Mouse (Mus musculus): ENCODE results near the gene Armc6. TPM values are rescaled to one million over a fixed set of nuclear protein-coding genes. Genes with fewer than 3 reads are reported as not detected.

Armc6 gene
- total and polyA plus RNA-seq, 3 experiments, result 7.0 to 9.4 (median 8.4) TPM

GRCm38 (mm10) chr8:70227997-70228396 is 6.3 kb downstream of the Armc6 start:
- H3K27me3 ChIP-seq (ENCODE audit: control insufficient read depth, insufficient read depth, low read length), result no peaks in the 10 kb centered on the region
- no peak overlapping the region for H3K9ac ChIP-seq (ENCODE audit: low read depth, low read length)
- no peak overlapping the region for H3K4me3 ChIP-seq
- TF ChIP-seq CTCF (IDR thresholded peaks at IDR 0.05), result no peak
- TF ChIP-seq POLR2A (IDR thresholded peaks at IDR 0.05; ENCODE audit: insufficient read depth, low read depth, low read length), result no peak
- no peak for TF ChIP-seq EP300 (IDR thresholded peaks at IDR 0.05; ENCODE audit: insufficient read depth, low read depth, low read length)
- no peaks in the 10 kb centered on the region for H3K4me1 ChIP-seq (ENCODE audit: control insufficient read depth, insufficient read depth, low read length)
- no peaks in the 10 kb centered on the region for H3K36me3 ChIP-seq (ENCODE audit: control insufficient read depth, insufficient read depth, low read length)
- DNase-seq, result no peak
- H3K27ac ChIP-seq, result no peak overlapping the region
- 85% methylated on average over 4 of the region's 4 CpGs for WGBS
- H3K79me2 ChIP-seq (replicated peaks; ENCODE audit: control insufficient read depth, insufficient read depth, low read length), result no peaks in the 10 kb centered on the region
- intact Hi-C loops (cut with DNase I), result no loop called here

GRCm38 (mm10) chr8:70223341-70223740 is 10.9 kb downstream of the Armc6 start:
- no peak overlapping the region for H3K27ac ChIP-seq

GRCm38 (mm10) chr8:70222041-70222440 is 12.2 kb downstream of the Armc6 start:
- H3K27ac ChIP-seq, result no peak overlapping the region
- no peaks in the 10 kb centered on the region for H3K79me2 ChIP-seq (replicated peaks; ENCODE audit: control insufficient read depth, insufficient read depth, low read length)
- H3K36me3 ChIP-seq (ENCODE audit: control insufficient read depth, insufficient read depth, low read length), result no peaks in the 10 kb centered on the region
- no peak for DNase-seq
- intact Hi-C loops (cut with DNase I), result loop anchor here (2.0 to 5.0 kb wide), 3 partner anchors 21 to 135 kb away; no protein-coding TSS in a partner anchor
- no peak overlapping the region for H3K4me3 ChIP-seq
- H3K4me1 ChIP-seq (ENCODE audit: control insufficient read depth, insufficient read depth, low read length), result peaks cover 16% of the 10 kb centered on the region
- H3K27me3 ChIP-seq (ENCODE audit: control insufficient read depth, insufficient read depth, low read length), result no peaks in the 10 kb centered on the region
- TF ChIP-seq POLR2A (IDR thresholded peaks at IDR 0.05; ENCODE audit: insufficient read depth, low read depth, low read length) (no peak), EP300 (IDR thresholded peaks at IDR 0.05; ENCODE audit: insufficient read depth, low read depth, low read length) (no peak), CTCF (IDR thresholded peaks at IDR 0.05) (no peak)
- no peak overlapping the region for H3K9ac ChIP-seq (ENCODE audit: low read depth, low read length)
- 94% methylated on average over 12 of the region's 12 CpGs for WGBS

More at GRCm38 (mm10) chr8:70223341-70223740, 10.9 kb downstream of the Armc6 start:
- WGBS, result 37% methylated on average over 6 of the region's 6 CpGs
- H3K4me3 ChIP-seq, result no peak overlapping the region
- peaks cover 16% of the 10 kb centered on the region for H3K4me1 ChIP-seq (ENCODE audit: control insufficient read depth, insufficient read depth, low read length)
- no peaks in the 10 kb centered on the region for H3K36me3 ChIP-seq (ENCODE audit: control insufficient read depth, insufficient read depth, low read length)
- H3K9ac ChIP-seq (ENCODE audit: low read depth, low read length), result no peak overlapping the region
- no peaks in the 10 kb centered on the region for H3K79me2 ChIP-seq (replicated peaks; ENCODE audit: control insufficient read depth, insufficient read depth, low read length)
- TF ChIP-seq CTCF (IDR thresholded peaks at IDR 0.05), result peak; percentile 84
- no peak for TF ChIP-seq EP300 (IDR thresholded peaks at IDR 0.05; ENCODE audit: insufficient read depth, low read depth, low read length)
- intact Hi-C loops (cut with DNase I), result loop anchor here (1.0 to 5.0 kb wide), 4 partner anchors 23 to 136 kb away; no protein-coding TSS in a partner anchor
- no peaks in the 10 kb centered on the region for H3K27me3 ChIP-seq (ENCODE audit: control insufficient read depth, insufficient read depth, low read length)
- peak; percentile 50 to 70 for DNase-seq

- Histone ChIP-seq H3K79me2 (replicated peaks; ENCODE audit: control insufficient read depth, insufficient read depth, low read length) (no peaks in the 10 kb centered on the region), H3K27me3 (ENCODE audit: control insufficient read depth, insufficient read depth, low read length) (no peaks in the 10 kb centered on the region), H3K9ac (ENCODE audit: low read depth, low read length) (no peak overlapping the region), H3K4me1 (ENCODE audit: control insufficient read depth, insufficient read depth, low read length) (peaks cover 16% of the 10 kb centered on the region), H3K36me3 (ENCODE audit: control insufficient read depth, insufficient read depth, low read length) (no peaks in the 10 kb centered on the region), H3K4me3 (no peak overlapping the region), H3K27ac (peak overlapping the region; percentile 30; the same call in 1 of the 2 replicates)
- no peak for TF ChIP-seq CTCF (IDR thresholded peaks at IDR 0.05)
- TF ChIP-seq EP300 (IDR thresholded peaks at IDR 0.05; ENCODE audit: insufficient read depth, low read depth, low read length), result no peak
- no peak for TF ChIP-seq POLR2A (IDR thresholded peaks at IDR 0.05; ENCODE audit: insufficient read depth, low read depth, low read length)
- peak in 1 of 2 experiments; percentile 25 for DNase-seq
- intact Hi-C loops (cut with DNase I), result loop anchor here (5.0 kb wide), 2 partner anchors 44 to 134 kb away; no protein-coding TSS in a partner anchor
- 75% methylated on average over 3 of the region's 3 CpGs for WGBS
Measured at GRCm38 (mm10) chr8:70220911-70221310, 13.4 kb downstream of the Armc6 start.

DNA sequence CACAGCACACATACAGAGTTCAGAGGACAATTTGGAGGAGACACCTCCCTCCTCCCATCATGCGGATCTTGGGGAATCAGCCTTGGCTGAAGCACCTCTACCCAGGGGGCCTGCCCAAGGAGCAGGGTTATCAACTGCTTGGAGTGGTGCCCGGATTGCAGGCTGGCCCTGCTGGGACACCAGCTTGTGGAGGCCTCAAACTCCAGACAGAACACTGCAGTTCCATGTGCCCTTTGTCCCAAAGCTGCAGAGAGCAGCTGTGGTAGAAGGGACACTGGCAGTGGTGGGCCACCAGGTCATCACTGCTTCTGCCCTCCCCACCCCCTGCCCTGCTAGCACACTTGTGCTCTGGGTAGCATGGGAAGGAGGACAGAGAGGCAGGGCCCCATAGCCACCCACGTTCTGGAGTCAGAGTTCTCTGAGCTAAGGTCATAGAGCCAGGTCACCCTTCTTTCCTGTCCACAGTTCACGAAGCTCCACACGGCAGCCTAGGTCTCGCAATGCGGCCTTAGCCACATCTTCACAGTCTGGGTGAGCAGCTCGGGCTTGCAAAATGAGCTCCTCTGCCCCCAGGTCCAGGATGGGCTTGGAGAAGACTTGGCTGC is 13.9 kb downstream of the Armc6 start:
- H3K27me3 ChIP-seq (ENCODE audit: control insufficient read depth, insufficient read depth, low read length), result no peaks in the 10 kb centered on the region
- peaks cover 16% of the 10 kb centered on the region for H3K4me1 ChIP-seq (ENCODE audit: control insufficient read depth, insufficient read depth, low read length)
- H3K27ac ChIP-seq, result peak overlapping the region; percentile 30; the same call in 1 of the 2 replicates
- TF ChIP-seq POLR2A (IDR thresholded peaks at IDR 0.05; ENCODE audit: insufficient read depth, low read depth, low read length) (no peak), EP300 (IDR thresholded peaks at IDR 0.05; ENCODE audit: insufficient read depth, low read depth, low read length) (no peak), CTCF (IDR thresholded peaks at IDR 0.05) (no peak)
- H3K79me2 ChIP-seq (replicated peaks; ENCODE audit: control insufficient read depth, insufficient read depth, low read length), result no peaks in the 10 kb centered on the region
- WGBS, result 47% methylated on average over 8 of the region's 8 CpGs
- H3K9ac ChIP-seq (ENCODE audit: low read depth, low read length), result peak overlapping the region; percentile 21; the same call in 1 of the 2 replicates
- H3K36me3 ChIP-seq (ENCODE audit: control insufficient read depth, insufficient read depth, low read length), result no peaks in the 10 kb centered on the region
- intact Hi-C loops (cut with DNase I), result loop anchor here (5.0 kb wide), 2 partner anchors 43 to 133 kb away; no protein-coding TSS in a partner anchor
- peak; percentile 50 to 65 for DNase-seq
- H3K4me3 ChIP-seq, result no peak overlapping the region

- intact Hi-C loops (cut with DNase I), result no loop called here
- 65% methylated on average over 5 of the region's 5 CpGs for WGBS
- Histone ChIP-seq H3K4me1 (ENCODE audit: control insufficient read depth, insufficient read depth, low read length) (peaks cover 16% of the 10 kb centered on the region), H3K36me3 (ENCODE audit: control insufficient read depth, insufficient read depth, low read length) (no peaks in the 10 kb centered on the region), H3K4me3 (no peak overlapping the region), H3K27me3 (ENCODE audit: control insufficient read depth, insufficient read depth, low read length) (no peaks in the 10 kb centered on the region), H3K27ac (no peak overlapping the region), H3K9ac (ENCODE audit: low read depth, low read length) (no peak overlapping the region), H3K79me2 (replicated peaks; ENCODE audit: control insufficient read depth, insufficient read depth, low read length) (no peaks in the 10 kb centered on the region)
- no peak for DNase-seq
- TF ChIP-seq EP300 (IDR thresholded peaks at IDR 0.05; ENCODE audit: insufficient read depth, low read depth, low read length) (no peak), POLR2A (IDR thresholded peaks at IDR 0.05; ENCODE audit: insufficient read depth, low read depth, low read length) (no peak), CTCF (IDR thresholded peaks at IDR 0.05) (no peak)
Measured at GRCm38 (mm10) chr8:70219107-70219684, 15.1 kb downstream of the Armc6 start.
